Mouse (Mus musculus) cerebellum, adult (tissue): ENCODE data around the gene Btrc.

Experiments
- ATAC-seq: cut with Nextera tagmentation; 2 replicates; pipeline ENCODE4 v1.9.2; 2017; ENCODE audit warnings: mild to moderate bottlenecking, moderate library complexity, mixed read lengths; ENCODE audit not compliant: insufficient number of reproducible peaks, low FRiP score, low TSS enrichment

Gene Btrc

GRCm38 (mm10) chr19:45554136-45554535 is 190.6 kb downstream of the Btrc start:
- no peak for ATAC-seq

GRCm38 (mm10) chr19:45560153-45560890 is 196.8 kb downstream of the Btrc start, which contains the start of the genes Poll and Gm17018:
TSS of gene Poll (minus strand) at chr19:45560531.
TSS of gene Gm17018 (plus strand) at chr19:45560615.
- ATAC-seq = peak; percentile 91

GRCm38 (mm10) chr19:45565925-45566715 is 202.6 kb downstream of the Btrc start:
- ATAC-seq = no peak

- ATAC-seq = no peak
These were observed 203.8 kb downstream of the Btrc start for GRCm38 (mm10) chr19:45567367-45567766.

- no peak for ATAC-seq
These were observed 209.5 kb downstream of the Btrc start for GRCm38 (mm10) chr19:45573033-45573432.

GRCm38 (mm10) chr19:45573861-45574267 is 210.3 kb downstream of the Btrc start:
- peak; percentile 56; the same call in 1 of the 2 replicates for ATAC-seq

- no peak for ATAC-seq
These were observed 210.9 kb downstream of the Btrc start for GRCm38 (mm10) chr19:45574339-45574898.

GRCm38 (mm10) chr19:45574941-45575631 is 211.6 kb downstream of the Btrc start:
- no peak for ATAC-seq

- ATAC-seq = no peak
These were observed 212.1 kb downstream of the Btrc start for GRCm38 (mm10) chr19:45575632-45576001.

GRCm38 (mm10) chr19:45577141-45577750 is 213.7 kb downstream of the Btrc start:
- no peak for ATAC-seq

GRCm38 (mm10) chr19:45578976-45579375 is 215.4 kb downstream of the Btrc start:
- ATAC-seq = no peak

- ATAC-seq = no peak
These were observed 215.9 kb downstream of the Btrc start for GRCm38 (mm10) chr19:45579416-45579815.
